ENCODE assay signal across 27 mouse cellular contexts in the genomic region with DNA sequence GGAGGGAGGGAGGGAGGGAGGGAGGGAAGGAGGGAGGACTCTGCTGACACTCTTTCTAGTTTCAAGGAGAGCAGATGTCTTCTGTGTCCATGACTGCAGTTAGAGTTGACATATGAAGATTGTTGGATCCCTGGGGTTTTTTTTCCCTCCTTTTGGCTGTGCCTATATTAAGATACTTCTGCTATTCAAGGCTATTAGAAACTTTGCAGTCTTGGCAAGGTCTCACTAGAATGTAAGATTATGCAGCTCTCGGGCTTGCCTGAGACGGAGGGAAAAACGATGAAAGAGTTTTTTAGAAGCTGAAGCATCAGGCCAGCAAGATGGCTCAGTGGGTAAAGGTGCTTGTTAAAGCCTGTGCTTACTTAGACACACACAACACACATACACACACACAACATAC.
DNase-seq lines count a peak whose midpoint lies in the region; ATAC-seq and TF ChIP-seq lines count a peak whose summit lies in the region.
"Had no signal": no experiment of that assay in that cellular context is flagged by ENCODE, and none has a peak within 500 bp of the region (broad histone marks: within the 10 kb centered on the region; RNA-seq: fewer than 3 reads in every experiment).

No protein-coding gene starts in this region.

- no peak overlapping the region for H3K9ac ChIP-seq in embryonic facial prominence, embryonic 13.5 days
- H3K9ac ChIP-seq in intestine, embryonic 15.5 days = no peak overlapping the region
- H3K9ac ChIP-seq in intestine, postnatal 0 days (ENCODE audit: low read depth, low read length) = no peak overlapping the region
- H3K9ac ChIP-seq in stomach, embryonic 14.5 days (replicated peaks; ENCODE audit: low read depth, low read length) = no peak overlapping the region
- H3K9ac ChIP-seq: hindbrain, embryonic 13.5 days; limb, embryonic 15.5 days; liver, embryonic 13.5 days had no signal

- no peak for ATAC-seq in embryonic facial prominence, embryonic 13.5 days (ENCODE audit: insufficient number of reproducible peaks, insufficient read depth, low FRiP score, low TSS enrichment, low read depth)
- no peak; the same call in 1 of the 2 replicates for ATAC-seq in intestine, embryonic 15.5 days
- no peak for ATAC-seq in intestine, postnatal 0 days
- no peak for ATAC-seq in stomach, embryonic 14.5 days (ENCODE audit: insufficient number of reproducible peaks, insufficient read depth, low FRiP score, low read depth)

- no peak overlapping the region for H3K4me2 ChIP-seq in embryonic facial prominence, embryonic 13.5 days
- no peak overlapping the region for H3K4me2 ChIP-seq in intestine, embryonic 15.5 days (replicated peaks)
- no peak overlapping the region for H3K4me2 ChIP-seq in intestine, postnatal 0 days (replicated peaks; ENCODE audit: low read depth)
- H3K4me2 ChIP-seq in stomach, embryonic 14.5 days (replicated peaks; ENCODE audit: low read depth, low read length) = no peak overlapping the region
- H3K4me2 ChIP-seq: heart, embryonic 11.5 days; hindbrain, embryonic 13.5 days; limb, embryonic 15.5 days; liver, embryonic 13.5 days had no signal

- DNase-seq in embryonic facial prominence, embryonic 10.5 days (ENCODE audit: low spot score) = no peak
- peak; percentile 62 for DNase-seq in brain, adult 2 months (ENCODE audit: low read depth, low spot score)
- no peak for DNase-seq in adrenal gland, adult 2 months
- no peak for DNase-seq in thymus, postnatal 4 days
- DNase-seq: adrenal gland, postnatal 25 days; cerebellum, adult 11-12 months; gastrocnemius, postnatal 25 days; heart, adult 11 months; heart, postnatal 4 days; kidney, adult 11 months; kidney, postnatal 36 days; liver, embryonic 13.5 days; lung, adult 18-20 months; lung, postnatal 10 days; midbrain, embryonic 14.5 days; right cerebral cortex, postnatal 14 days; spleen, adult 18-20 months; thymus, postnatal 14 days had no signal

- no peaks in the 10 kb centered on the region for H3K27me3 ChIP-seq in embryonic facial prominence, embryonic 13.5 days
- H3K27me3 ChIP-seq in embryonic facial prominence, embryonic 10.5 days (replicated peaks; ENCODE audit: low read depth, poor library complexity, severe bottlenecking) = no peaks in the 10 kb centered on the region
- no peaks in the 10 kb centered on the region for H3K27me3 ChIP-seq in intestine, embryonic 15.5 days (replicated peaks)
- no peaks in the 10 kb centered on the region for H3K27me3 ChIP-seq in intestine, postnatal 0 days (replicated peaks; ENCODE audit: control insufficient read depth, insufficient read depth, low read length)
- H3K27me3 ChIP-seq in stomach, embryonic 14.5 days (ENCODE audit: control insufficient read depth, insufficient read depth, low read length) = no peaks in the 10 kb centered on the region
- H3K27me3 ChIP-seq: hindbrain, embryonic 13.5 days; limb, embryonic 15.5 days; liver, embryonic 13.5 days had no signal

- H3K36me3 ChIP-seq in embryonic facial prominence, embryonic 13.5 days = no peaks in the 10 kb centered on the region
- no peaks in the 10 kb centered on the region for H3K36me3 ChIP-seq in embryonic facial prominence, embryonic 10.5 days (replicated peaks)
- no peaks in the 10 kb centered on the region for H3K36me3 ChIP-seq in intestine, embryonic 15.5 days
- H3K36me3 ChIP-seq in intestine, postnatal 0 days (ENCODE audit: control insufficient read depth, insufficient read depth) = no peaks in the 10 kb centered on the region
- H3K36me3 ChIP-seq in stomach, embryonic 14.5 days (ENCODE audit: control insufficient read depth, insufficient read depth, low read length) = no peaks in the 10 kb centered on the region
- H3K36me3 ChIP-seq: hindbrain, embryonic 13.5 days; limb, embryonic 10.5 days; limb, embryonic 15.5 days; liver, embryonic 13.5 days had no signal

- no peak for TF ChIP-seq CTCF in intestine, postnatal 0 days (IDR thresholded peaks at IDR 0.05; ENCODE audit: low read depth)

- H3K27ac ChIP-seq in embryonic facial prominence, embryonic 13.5 days = 0 out of 2 replicates have a peak overlapping the region, but pooled peaks have one; percentile 7
- H3K27ac ChIP-seq in embryonic facial prominence, embryonic 10.5 days (replicated peaks) = no peak overlapping the region
- H3K27ac ChIP-seq in intestine, embryonic 15.5 days = peak overlapping the region; percentile 36; the same call in 1 of the 2 replicates
- no peak overlapping the region for H3K27ac ChIP-seq in intestine, postnatal 0 days (ENCODE audit: low read depth, low read length)
- peak overlapping the region; percentile 74; the same call in 1 of the 2 replicates for H3K27ac ChIP-seq in stomach, embryonic 14.5 days (ENCODE audit: low read length)
- H3K27ac ChIP-seq: hindbrain, embryonic 13.5 days; layer of hippocampus, adult 2 months; limb, embryonic 10.5 days; limb, embryonic 15.5 days; liver, embryonic 13.5 days had no signal

- peaks cover 17% of the 10 kb centered on the region for H3K4me1 ChIP-seq in embryonic facial prominence, embryonic 13.5 days
- peaks cover 20% of the 10 kb centered on the region for H3K4me1 ChIP-seq in embryonic facial prominence, embryonic 10.5 days
- H3K4me1 ChIP-seq in intestine, embryonic 15.5 days (replicated peaks) = 0 out of 2 replicates have a peak, but pooled peaks cover 2% of the 10 kb centered on the region
- no peaks in the 10 kb centered on the region for H3K4me1 ChIP-seq in intestine, postnatal 0 days (replicated peaks; ENCODE audit: control insufficient read depth, insufficient read depth, low read length)
- peaks cover 15% of the 10 kb centered on the region for H3K4me1 ChIP-seq in stomach, embryonic 14.5 days (ENCODE audit: control insufficient read depth, insufficient read depth, low read length)
- H3K4me1 ChIP-seq: hindbrain, embryonic 13.5 days; liver, embryonic 13.5 days had no signal

- no peaks in the 10 kb centered on the region for H3K9me3 ChIP-seq in embryonic facial prominence, embryonic 13.5 days
- no peaks in the 10 kb centered on the region for H3K9me3 ChIP-seq in embryonic facial prominence, embryonic 10.5 days
- H3K9me3 ChIP-seq in intestine, embryonic 15.5 days = no peaks in the 10 kb centered on the region
- no peaks in the 10 kb centered on the region for H3K9me3 ChIP-seq in intestine, postnatal 0 days (ENCODE audit: control insufficient read depth)
- no peaks in the 10 kb centered on the region for H3K9me3 ChIP-seq in stomach, embryonic 14.5 days (ENCODE audit: control insufficient read depth, low read depth, low read length)
- H3K9me3 ChIP-seq: hindbrain, embryonic 13.5 days; limb, embryonic 10.5 days; limb, embryonic 15.5 days; liver, embryonic 13.5 days had no signal

- no peak overlapping the region for H3K4me3 ChIP-seq in embryonic facial prominence, embryonic 13.5 days
- H3K4me3 ChIP-seq in embryonic facial prominence, embryonic 10.5 days = no peak overlapping the region
- no peak overlapping the region for H3K4me3 ChIP-seq in intestine, embryonic 15.5 days (replicated peaks)
- no peak overlapping the region for H3K4me3 ChIP-seq in intestine, postnatal 0 days (ENCODE audit: low read depth, low read length)
- no peak overlapping the region for H3K4me3 ChIP-seq in stomach, embryonic 14.5 days (ENCODE audit: low read depth, low read length)
- H3K4me3 ChIP-seq: hindbrain, embryonic 13.5 days; layer of hippocampus, adult 2 months; limb, embryonic 10.5 days; limb, embryonic 15.5 days; liver, embryonic 13.5 days had no signal

- WGBS in embryonic facial prominence, embryonic 13.5 days = 67% methylated on average over 3 of the region's 3 CpGs
- 91% methylated on average over 3 of the region's 3 CpGs for WGBS in embryonic facial prominence, embryonic 10.5 days
- WGBS in intestine, embryonic 15.5 days = 55% methylated on average over 3 of the region's 3 CpGs
- WGBS in intestine, postnatal 0 days = 69% methylated on average over 3 of the region's 3 CpGs
- 32% methylated on average over 3 of the region's 3 CpGs for WGBS in stomach, embryonic 14.5 days

Comparison
In these comparisons a context has a peak if more than half of its experiments do, and no peak if none do; other contexts are left out.
1. H3K27ac ChIP-seq: peak in embryonic facial prominence, embryonic 13.5 days (single experiment), intestine, embryonic 15.5 days (single experiment) and stomach, embryonic 14.5 days (single experiment); none in embryonic facial prominence, embryonic 10.5 days (single experiment) and intestine, postnatal 0 days (single experiment).